ENCODE assay signal across 12 mouse cellular contexts in genomic region chr3:26151351-26152020, GRCm38 (mm10).
DNase-seq lines count a peak whose midpoint lies in the region; ATAC-seq and TF ChIP-seq lines count a peak whose summit lies in the region.
"Had no signal": no experiment of that assay in that cellular context is flagged by ENCODE, and none has a peak within 500 bp of the region (broad histone marks: within the 10 kb centered on the region; RNA-seq: fewer than 3 reads in every experiment).

No protein-coding gene starts in this region.

- no peaks in the 10 kb centered on the region for H3K36me3 ChIP-seq in heart, embryonic 15.5 days
- no peaks in the 10 kb centered on the region for H3K36me3 ChIP-seq in forebrain, embryonic 15.5 days
- H3K36me3 ChIP-seq in midbrain, embryonic 13.5 days = no peaks in the 10 kb centered on the region
- no peaks in the 10 kb centered on the region for H3K36me3 ChIP-seq in liver, embryonic 12.5 days
- H3K36me3 ChIP-seq: intestine, embryonic 15.5 days had no signal

- no peaks in the 10 kb centered on the region for H3K27me3 ChIP-seq in heart, embryonic 15.5 days
- H3K27me3 ChIP-seq in forebrain, embryonic 15.5 days = no peaks in the 10 kb centered on the region
- H3K27me3 ChIP-seq in midbrain, embryonic 13.5 days = 0 out of 2 replicates have a peak, but pooled peaks cover 2% of the 10 kb centered on the region
- H3K27me3 ChIP-seq in liver, embryonic 12.5 days (replicated peaks) = peaks cover 14% of the 10 kb centered on the region
- H3K27me3 ChIP-seq: intestine, embryonic 15.5 days had no signal

- no peak for TF ChIP-seq POLR2A in cortical plate, adult 2 months (IDR thresholded peaks at IDR 0.05; ENCODE audit: extremely low read depth, insufficient read depth, low read length)

- no peak for DNase-seq in heart, postnatal 4 days
- DNase-seq in adrenal gland, adult (ENCODE audit: inconsistent age in 2 of 2, low spot score in 1 of 2) = no peak
- no peak for DNase-seq in adrenal gland, adult 18-20 months (ENCODE audit: low spot score in 2 of 2)
- DNase-seq: lung, adult 18-20 months; thymus, adult 18-20 months had no signal

- no peak overlapping the region for H3K4me3 ChIP-seq in heart, embryonic 15.5 days
- H3K4me3 ChIP-seq in cortical plate, adult 2 months (ENCODE audit: insufficient read depth, low read length) = peak overlapping the region; percentile 81
- peak overlapping the region; percentile 72 for H3K4me3 ChIP-seq in forebrain, embryonic 15.5 days
- H3K4me3 ChIP-seq in midbrain, embryonic 13.5 days (replicated peaks) = peak overlapping the region; percentile 64
- no peak overlapping the region for H3K4me3 ChIP-seq in liver, embryonic 12.5 days
- H3K4me3 ChIP-seq: erythroblast, embryonic 14.5 days had no signal

- no peak for ATAC-seq in heart, embryonic 15.5 days (replicated peaks; ENCODE audit: insufficient number of reproducible peaks, insufficient read depth, low FRiP score, low read depth)
- no peak for ATAC-seq in forebrain, embryonic 15.5 days (replicated peaks)
- ATAC-seq in midbrain, embryonic 13.5 days = no peak
- ATAC-seq in liver, embryonic 12.5 days = no peak
- ATAC-seq: intestine, embryonic 15.5 days had no signal

- WGBS in heart, embryonic 15.5 days = 28% methylated on average over 6 of the region's 6 CpGs
- 18% methylated on average over 6 of the region's 6 CpGs for WGBS in forebrain, embryonic 15.5 days
- WGBS in midbrain, embryonic 13.5 days = 34% methylated on average over 6 of the region's 6 CpGs
- WGBS in liver, embryonic 12.5 days (ENCODE audit: insufficient replicate concordance) = 37% methylated on average over 6 of the region's 6 CpGs

- H3K4me2 ChIP-seq in heart, embryonic 15.5 days = peak overlapping the region; percentile 80; the same call in 1 of the 2 replicates
- H3K4me2 ChIP-seq in forebrain, embryonic 15.5 days (replicated peaks) = peak overlapping the region; percentile 81
- H3K4me2 ChIP-seq in midbrain, embryonic 13.5 days (replicated peaks) = peak overlapping the region; percentile 51
- no peak overlapping the region for H3K4me2 ChIP-seq in liver, embryonic 12.5 days

- no peak for TF ChIP-seq CTCF in cortical plate, adult 2 months (IDR thresholded peaks at IDR 0.05; ENCODE audit: extremely low read depth, insufficient read depth, low read length)

- H3K9me3 ChIP-seq in heart, embryonic 15.5 days (replicated peaks) = no peaks in the 10 kb centered on the region
- H3K9me3 ChIP-seq in forebrain, embryonic 15.5 days = no peaks in the 10 kb centered on the region
- no peaks in the 10 kb centered on the region for H3K9me3 ChIP-seq in midbrain, embryonic 13.5 days
- no peaks in the 10 kb centered on the region for H3K9me3 ChIP-seq in liver, embryonic 12.5 days (replicated peaks)
- H3K9me3 ChIP-seq: intestine, embryonic 15.5 days had no signal

- no peaks in the 10 kb centered on the region; the same call in 1 of the 2 replicates for H3K4me1 ChIP-seq in heart, embryonic 15.5 days (replicated peaks)
- H3K4me1 ChIP-seq in cortical plate, adult 2 months (ENCODE audit: control insufficient read depth, insufficient read depth, low read length) = peaks cover 2% of the 10 kb centered on the region; the same call in 1 of the 2 replicates
- peaks cover 24% of the 10 kb centered on the region for H3K4me1 ChIP-seq in forebrain, embryonic 15.5 days
- peaks cover 22% of the 10 kb centered on the region for H3K4me1 ChIP-seq in midbrain, embryonic 13.5 days (replicated peaks)
- H3K4me1 ChIP-seq in liver, embryonic 12.5 days = no peaks in the 10 kb centered on the region
- H3K4me1 ChIP-seq: intestine, embryonic 15.5 days had no signal

- H3K9ac ChIP-seq in heart, embryonic 15.5 days = no peak overlapping the region
- no peak overlapping the region; the same call in 1 of the 2 replicates for H3K9ac ChIP-seq in forebrain, embryonic 15.5 days (replicated peaks)
- H3K9ac ChIP-seq in midbrain, embryonic 13.5 days (replicated peaks) = no peak overlapping the region
- H3K9ac ChIP-seq in liver, embryonic 12.5 days = no peak overlapping the region
- H3K9ac ChIP-seq: intestine, embryonic 15.5 days had no signal

- H3K27ac ChIP-seq in heart, embryonic 15.5 days = no peak overlapping the region
- H3K27ac ChIP-seq in cortical plate, adult 2 months (ENCODE audit: insufficient read depth, low read length) = no peak overlapping the region
- no peak overlapping the region for H3K27ac ChIP-seq in forebrain, embryonic 15.5 days (replicated peaks)
- no peak overlapping the region for H3K27ac ChIP-seq in midbrain, embryonic 13.5 days
- H3K27ac ChIP-seq in liver, embryonic 12.5 days = no peak overlapping the region
- H3K27ac ChIP-seq: intestine, embryonic 15.5 days had no signal

Comparison
In these comparisons a context has a peak if more than half of its experiments do, and no peak if none do; other contexts are left out.
1. H3K4me3 ChIP-seq: peak in cortical plate, adult 2 months (single experiment), forebrain, embryonic 15.5 days (single experiment) and midbrain, embryonic 13.5 days (single experiment); none in heart, embryonic 15.5 days (single experiment) and liver, embryonic 12.5 days (single experiment).